Mouse (Mus musculus) ovary, postnatal 14 days (tissue): ENCODE results near the gene Hexdc.
A peak's percentile ranks its signal among the peaks of the same experiment; 100 is the strongest.

Source experiments
- DNase-seq: peaks from one replicate; pipeline ENCODE4 v3.0.0; 2022; ENCODE audit warnings: low spot score

Hexdc gene

DNA sequence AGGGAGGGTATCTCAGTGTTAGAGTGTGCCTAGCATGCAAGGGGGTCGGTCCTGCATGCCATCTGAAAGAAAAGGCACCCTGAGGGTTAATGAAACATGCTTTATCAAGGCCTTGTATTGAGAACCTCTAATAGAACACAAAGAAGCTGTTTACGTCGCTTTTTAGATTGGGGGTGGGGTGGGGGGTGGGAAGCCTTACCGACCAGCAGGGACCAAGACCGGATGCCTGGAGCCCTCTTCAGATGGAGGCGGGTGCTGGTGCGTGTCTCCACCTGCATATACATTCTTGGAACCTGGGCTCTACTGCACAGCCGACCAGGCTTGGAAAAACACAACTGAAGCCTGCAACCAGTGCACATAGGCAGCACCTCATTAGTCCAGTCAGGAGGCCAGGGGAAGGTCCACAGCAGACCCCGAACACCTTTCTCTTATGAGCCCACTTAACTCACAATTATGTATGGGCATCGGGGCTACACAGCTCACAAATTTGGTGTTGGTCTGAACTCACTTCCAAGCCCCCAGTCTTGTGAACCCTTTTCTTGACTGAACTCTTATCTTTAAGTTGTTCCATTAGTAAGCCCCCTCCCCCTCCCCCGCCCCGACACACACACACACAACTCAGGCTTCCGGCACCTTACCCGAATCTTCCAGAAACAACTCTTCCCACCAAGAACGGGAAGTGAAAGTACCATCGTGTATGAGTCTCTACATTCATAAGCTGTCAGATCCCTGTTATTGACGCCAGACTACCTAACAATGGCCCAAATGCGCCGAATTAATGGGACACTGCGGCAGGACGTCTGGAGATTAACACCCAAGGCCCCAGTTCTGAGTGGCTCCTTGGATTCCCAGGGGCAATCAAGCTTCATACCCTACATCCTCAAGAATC lies 24.1 kb downstream of the Hexdc start:
- DNase-seq = no peak

DNA sequence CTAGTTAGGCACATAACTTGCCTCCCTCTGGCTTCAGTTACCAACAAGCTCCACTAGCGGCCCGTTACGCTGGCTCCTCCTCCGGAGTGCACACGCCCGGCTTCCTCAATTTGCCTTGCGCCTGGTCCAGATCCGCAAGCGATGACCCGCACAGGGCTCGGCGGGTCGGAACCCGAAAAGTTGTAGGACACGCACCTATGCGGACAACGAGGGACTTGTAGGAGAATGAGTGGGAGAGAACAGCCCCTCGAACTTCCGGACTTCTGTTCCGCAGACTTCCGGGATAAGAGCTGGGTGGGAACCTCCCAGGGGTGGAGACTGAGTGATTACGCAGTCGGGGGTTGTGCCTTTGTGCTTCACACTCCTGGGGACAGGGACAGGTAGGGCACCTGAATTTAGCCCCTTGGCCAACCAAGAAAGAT lies 24.8 kb downstream of the Hexdc start, which contains the start of gene Cybc1:
Gene Cybc1, minus strand, starts transcription at position 305 of the 422 bp plus-strand sequence.
- peak; percentile 45 for DNase-seq

DNA sequence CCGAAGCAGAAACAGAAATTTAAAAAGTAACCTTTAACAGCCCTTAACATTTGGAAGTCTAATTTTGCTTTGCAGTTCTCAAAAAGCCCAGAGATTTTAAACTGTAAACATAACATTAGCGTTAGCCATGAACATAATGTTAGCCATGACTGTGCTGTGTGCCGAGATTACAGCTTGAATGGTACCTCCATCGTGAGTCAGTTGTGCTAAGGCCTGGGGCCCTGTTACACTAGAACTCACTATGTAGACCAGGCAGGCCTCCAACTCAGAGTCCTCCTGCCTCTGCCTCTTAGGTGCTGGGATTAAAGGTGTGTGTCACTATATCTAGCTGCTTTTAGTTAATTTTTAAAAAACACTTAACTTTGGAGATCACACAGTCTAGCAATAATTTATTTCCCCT lies 27.0 kb downstream of the Hexdc start:
- no peak for DNase-seq

DNA sequence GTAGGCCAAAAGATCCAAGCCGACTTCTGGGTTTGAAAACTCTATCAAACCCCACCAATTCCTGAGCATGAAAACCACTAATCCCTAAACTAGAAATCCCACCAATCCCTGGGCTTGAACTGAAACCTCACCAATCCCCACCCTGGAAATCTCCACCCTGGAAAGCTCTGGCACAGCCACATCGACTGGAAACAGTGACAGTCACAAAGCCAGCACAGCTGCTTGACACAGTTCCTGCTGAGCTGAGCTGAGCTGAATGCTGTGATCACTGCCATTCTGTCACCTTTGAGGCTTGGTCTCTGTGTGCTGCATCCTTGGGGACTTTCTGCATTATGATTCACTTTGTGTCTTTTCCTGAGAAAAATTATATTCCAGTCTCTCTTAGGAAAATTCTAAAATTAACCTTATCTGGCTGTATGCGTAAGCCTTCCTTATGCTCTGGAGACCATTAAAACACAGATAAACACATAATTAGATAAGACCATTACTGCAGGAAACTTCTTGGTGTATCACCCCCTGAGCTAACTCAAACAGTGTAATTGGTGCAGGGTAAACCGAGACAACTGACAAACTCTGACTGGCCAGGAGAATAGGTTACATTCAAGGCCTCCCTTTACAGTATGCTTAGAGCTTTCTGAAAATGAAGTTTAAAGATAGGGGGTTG lies 27.5 kb downstream of the Hexdc start:
- DNase-seq = no peak

DNA sequence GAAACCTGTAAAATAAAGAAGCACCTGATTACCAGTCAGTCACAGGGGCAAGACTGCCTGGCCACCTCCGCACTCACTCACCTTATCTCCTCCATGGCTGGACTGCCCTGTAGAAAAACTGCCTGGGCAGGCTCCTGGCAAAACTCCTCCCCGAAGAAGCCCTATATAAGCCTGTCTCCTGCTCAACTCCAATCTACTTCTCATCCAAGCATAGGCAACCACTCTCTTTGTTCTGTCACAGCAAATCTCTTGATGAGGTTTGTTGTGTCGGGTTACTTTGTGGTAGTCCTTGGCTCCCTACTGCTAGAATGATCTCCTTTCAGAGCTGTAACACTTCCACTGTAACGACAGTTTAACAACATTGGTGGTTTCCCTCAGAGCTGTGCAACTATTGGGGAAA lies 28.5 kb downstream of the Hexdc start:
- DNase-seq = no peak

DNA sequence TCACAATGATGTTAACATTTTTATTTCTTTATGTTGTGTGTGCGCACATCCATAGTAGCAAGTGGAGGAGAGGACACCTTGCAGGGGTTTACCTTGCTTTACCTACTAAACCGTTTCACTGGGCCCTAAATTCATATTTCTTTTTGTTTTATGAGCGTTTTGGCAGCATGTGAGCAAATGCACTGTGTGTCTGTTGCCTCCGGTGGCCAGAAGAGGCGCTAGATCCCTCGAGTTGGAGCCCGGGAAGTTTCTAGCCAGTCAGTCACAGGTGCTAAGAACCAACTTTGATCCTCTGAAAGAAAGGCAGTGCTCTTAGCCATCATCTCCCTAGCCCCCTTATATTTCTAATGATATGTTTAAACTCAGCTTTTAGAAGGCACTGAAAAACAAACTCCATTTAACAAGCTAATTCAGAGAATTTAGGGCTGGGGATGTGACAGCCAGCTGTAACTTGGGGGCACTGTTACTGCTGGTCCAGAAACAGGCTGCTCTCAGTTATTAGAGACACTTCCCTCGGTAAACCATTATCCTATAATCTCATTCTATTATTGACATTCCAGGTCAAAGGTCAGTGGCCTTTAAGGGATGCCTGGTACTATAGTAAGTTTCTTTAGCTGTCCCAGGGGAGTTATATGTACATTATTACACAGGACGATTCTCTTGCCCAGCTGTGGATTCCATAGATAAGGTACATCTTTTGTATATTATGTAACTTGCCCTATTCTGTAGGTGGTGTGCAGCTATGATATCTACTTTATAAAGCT lies 31.4 kb downstream of the Hexdc start:
- no peak for DNase-seq

DNA sequence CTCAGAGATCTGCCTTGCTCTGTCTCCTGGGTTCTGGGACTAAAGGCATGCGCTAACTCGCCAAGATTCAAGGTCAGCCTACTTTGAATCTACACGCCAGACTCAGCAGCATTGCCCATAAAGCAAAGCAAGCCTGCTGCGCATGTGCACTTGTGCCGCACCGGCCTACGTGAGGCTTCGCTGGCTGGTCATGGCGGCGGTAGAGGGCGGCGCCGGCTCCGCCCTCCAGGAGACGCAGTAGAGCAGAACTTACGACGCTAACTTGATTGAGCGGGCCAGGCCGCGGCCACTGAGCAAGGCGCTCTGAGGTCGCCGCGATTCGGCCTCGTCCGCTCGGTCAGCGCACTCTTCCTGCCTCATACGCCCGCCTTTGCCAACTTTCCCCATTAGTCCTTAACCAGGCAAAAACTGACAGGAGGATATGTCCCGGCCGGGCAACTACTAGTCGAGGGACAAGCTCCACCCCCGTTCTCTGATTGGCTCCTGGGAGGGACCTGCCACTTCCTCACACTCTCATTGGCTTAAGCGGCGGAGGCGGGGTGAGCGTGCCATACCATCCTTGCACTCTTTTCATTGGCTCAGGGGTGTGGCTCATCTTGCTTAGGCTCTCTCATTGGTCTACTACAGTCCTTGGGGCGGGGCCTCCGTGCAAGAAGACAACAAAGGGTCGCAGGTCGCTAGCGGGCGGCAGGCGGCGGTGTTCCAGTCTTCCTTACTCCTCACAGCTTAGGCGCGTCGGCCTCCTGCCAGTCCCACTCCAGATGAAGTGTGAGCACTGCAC lies 32.5 kb downstream of the Hexdc start, which contains the start of gene Narf:
Gene Narf, plus strand, starts transcription at position 690 of the 781 bp plus-strand sequence.
- peak; percentile 91 for DNase-seq

DNA sequence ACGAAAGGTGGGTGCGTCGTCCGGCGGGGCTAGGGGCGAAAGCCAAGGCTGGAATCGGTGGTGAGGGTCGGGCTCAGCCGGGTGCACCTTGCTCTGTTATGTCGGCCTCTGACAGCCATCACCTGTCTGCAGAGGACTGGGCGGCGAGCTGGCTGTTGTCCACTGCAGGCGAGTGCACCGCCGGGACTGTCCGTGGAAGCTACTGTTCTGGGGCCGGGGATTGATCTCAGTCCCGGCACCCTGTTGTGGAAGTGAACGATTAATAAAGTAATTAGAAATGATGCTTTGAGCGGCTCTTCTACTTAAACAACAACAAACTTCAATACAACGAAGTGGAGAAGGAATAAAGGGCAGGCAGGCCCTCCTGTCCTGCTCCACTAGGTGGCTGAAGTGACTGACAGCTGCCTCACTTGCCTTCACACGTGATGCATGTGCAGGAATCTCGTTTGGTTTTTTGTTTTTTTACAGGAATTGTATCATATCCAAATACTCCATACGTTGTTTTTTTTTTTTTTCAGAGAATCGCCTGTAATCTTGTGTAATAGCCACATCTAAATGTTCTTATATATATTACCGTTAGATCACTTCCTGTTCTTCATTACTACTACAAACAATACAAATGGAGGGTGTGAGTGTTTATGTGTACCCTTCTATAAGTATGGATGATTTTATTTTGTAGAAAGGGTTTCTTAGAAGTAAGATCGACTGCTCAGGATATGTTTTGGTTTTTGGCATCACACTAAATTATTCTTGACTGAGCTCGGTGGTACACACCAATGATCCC lies 33.3 kb downstream of the Hexdc start:
- DNase-seq = no peak

DNA sequence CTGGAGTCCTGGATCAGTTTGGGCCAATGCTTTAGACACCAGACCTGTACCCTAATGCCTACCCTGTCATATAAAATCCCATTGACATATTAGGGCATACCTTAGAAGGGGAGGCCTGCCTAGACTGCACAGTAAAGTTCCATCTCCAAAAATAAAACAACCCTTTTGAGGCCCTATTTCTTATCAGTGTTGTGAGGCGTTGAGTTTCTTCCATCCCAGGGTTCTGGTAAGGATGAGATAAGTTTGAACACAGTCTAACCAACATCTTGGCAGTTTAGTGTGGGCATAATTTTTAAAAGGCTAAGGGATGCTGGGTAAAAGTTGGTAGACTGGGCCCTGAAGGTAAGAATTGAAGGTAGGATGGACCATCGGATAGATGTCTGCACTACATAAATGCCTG lies 35.4 kb downstream of the Hexdc start:
- DNase-seq = no peak

DNA sequence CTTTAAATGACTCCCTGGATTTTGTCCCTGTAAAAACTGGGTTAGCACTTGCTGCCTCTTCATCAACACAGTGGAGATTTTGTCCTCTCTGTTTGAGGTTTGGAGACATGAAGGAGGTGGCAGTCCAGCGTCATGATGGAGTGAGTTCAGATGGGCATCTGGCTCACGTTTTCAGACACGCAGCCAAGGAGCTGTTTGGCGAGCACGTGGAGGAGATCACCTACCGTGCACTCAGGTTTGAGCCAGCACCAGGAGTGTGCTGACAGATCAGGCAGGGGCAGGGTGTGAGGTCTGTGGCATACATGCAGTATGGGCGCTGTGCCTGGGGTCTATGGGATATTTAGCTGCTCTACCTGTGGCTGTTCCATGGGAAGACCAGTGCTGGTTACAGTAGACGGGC lies 46.0 kb downstream of the Hexdc start:
- no peak for DNase-seq

DNA sequence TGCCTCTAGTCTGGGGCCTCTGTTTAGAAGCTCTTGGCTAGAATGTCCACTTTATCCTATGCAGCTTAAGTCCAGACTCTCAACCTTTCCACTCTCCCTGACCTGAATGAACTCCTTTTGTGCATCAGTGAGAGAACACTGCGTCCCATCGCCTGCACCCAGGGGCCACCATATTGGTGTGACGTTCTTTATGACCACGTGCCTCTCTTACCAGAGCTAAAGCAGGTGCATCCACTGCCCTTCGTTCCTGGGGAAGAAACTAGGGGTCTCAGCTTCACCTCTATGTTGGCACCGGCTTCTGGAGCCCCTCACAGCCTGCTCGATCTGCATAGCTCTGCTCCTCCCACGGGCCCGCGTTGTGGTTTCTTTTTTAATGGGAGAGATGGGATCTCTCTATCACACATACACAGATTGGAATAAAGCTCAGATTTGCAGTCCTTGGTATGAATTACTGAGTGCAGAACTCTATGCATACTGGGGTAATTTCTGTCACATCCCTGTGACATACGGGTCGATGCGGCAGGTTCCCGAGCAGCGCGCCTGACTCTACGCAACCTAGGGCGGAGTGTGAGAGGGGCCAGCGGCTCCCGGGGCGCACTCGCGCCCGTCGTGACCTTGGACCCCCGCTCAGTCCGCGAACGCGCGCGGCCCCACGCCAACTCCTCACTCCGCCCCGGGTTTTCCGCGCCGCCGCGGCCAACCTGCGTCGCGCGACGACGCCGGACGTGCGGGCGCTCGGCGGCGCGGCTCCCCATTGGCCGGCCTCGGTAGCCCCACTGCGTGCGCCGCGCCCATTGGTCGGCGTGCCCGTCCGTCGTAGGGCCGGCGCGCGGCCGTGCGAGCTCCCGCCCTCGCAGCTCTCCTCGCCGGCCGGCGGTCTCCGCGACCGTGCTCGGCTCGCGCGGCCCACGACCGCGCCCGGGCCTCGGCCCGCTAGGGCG lies 55.2 kb downstream of the Hexdc start, which contains the start of gene Foxk2:
Gene Foxk2, plus strand, starts transcription at position 831 of the 941 bp plus-strand sequence.
- DNase-seq = peak; percentile 84

DNA sequence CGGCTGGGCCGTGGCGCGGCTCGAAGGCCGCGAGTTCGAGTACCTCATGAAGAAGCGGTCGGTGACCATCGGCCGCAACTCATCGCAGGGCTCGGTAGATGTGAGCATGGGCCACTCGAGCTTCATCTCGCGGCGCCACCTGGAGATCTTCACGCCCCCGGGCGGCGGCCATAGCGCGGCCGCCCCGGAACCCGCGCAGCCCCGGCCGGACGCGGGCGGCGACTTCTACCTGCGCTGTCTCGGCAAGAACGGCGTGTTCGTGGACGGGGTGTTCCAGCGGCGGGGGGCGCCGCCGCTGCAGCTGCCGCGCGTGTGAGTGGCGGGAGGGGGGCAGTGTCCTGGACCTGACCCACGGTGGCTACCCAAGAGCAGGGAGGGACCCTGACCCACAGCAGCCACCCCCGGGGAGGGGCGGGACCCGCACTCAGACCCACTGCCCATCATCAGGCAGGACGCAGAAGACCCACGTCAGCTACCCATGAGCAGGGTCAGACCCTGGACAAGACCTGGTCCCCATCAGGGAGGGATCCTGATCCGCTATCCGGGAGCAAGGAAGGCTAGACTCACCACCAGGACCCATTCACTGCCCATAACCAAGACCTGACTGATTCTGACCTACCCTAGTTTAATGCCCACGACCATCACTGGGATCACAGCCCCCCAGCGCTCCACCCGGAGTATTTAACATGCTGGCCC lies 56.1 kb downstream of the Hexdc start:
- peak; percentile 27 for DNase-seq

DNA sequence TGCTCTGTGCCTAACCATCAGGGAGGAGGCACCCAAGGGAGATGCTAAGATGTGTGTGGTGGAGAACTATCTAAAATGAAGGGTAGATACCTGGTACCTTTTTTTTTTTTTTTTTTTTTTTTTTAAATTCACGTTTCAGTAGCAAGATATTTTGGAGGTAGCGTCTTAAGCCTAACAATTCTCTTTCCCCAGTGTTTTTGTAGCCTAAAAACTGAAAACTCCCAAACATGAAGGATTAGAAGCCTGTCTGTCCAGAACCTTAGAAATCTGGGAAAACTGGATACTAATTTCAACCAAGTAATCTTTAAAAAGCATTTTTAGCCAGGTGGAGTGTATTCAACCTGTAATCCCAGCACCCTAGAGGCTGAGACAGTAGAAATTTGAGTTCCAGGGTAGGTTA lies 56.8 kb downstream of the Hexdc start:
- no peak for DNase-seq
